Mouse (Mus musculus) hindbrain, embryonic 14.5 days (tissue): ENCODE results near the gene Trmt44. TPM values are rescaled to one million over a fixed set of nuclear protein-coding genes. Genes with fewer than 3 reads are reported as not detected.

Source experiments
- ATAC-seq: fragments of 200-750 bp; cut with Nextera tagmentation; 2 replicates; pipeline ENCODE4 v1.8.0; 2017; ENCODE audit warnings: moderate number of reproducible peaks, mild to moderate bottlenecking, moderate TSS enrichment, moderate library complexity; ENCODE audit not compliant: low FRiP score
- DNase-seq: peaks from one replicate; pipeline ENCODE4 v3.0.0-alpha.2; 2015; ENCODE audit warnings: low spot score
- H3K27ac ChIP-seq: fragments of 300-500 bp; sonication (generic); 2 replicates; pipeline ENCODE4 v1.5.1; 2014; ENCODE audit warnings: mild to moderate bottlenecking, moderate library complexity
- H3K27me3 ChIP-seq: fragments of 300-500 bp; sonication (generic); 2 replicates; pipeline ENCODE4 v1.6.1; 2014; ENCODE audit warnings: mild to moderate bottlenecking, low read length, mixed read lengths; ENCODE audit not compliant: control insufficient read depth, insufficient read depth
- H3K36me3 ChIP-seq: fragments of 300-500 bp; sonication (generic); replicated peaks from 2 replicates; pipeline ENCODE4 v1.6.1; 2014; ENCODE audit not compliant: control insufficient read depth, insufficient read depth
- H3K4me1 ChIP-seq: fragments of 300-500 bp; sonication (generic); replicated peaks from 2 replicates; pipeline ENCODE4 v1.6.1; 2014; ENCODE audit warnings: antibody characterized with exemption, low read length, mixed read lengths; ENCODE audit not compliant: control insufficient read depth, insufficient read depth
- H3K4me2 ChIP-seq: fragments of 300-500 bp; sonication (generic); replicated peaks from 2 replicates; pipeline ENCODE4 v1.6.1; 2014; ENCODE audit warnings: mild to moderate bottlenecking, moderate library complexity
- H3K4me3 ChIP-seq: fragments of 300-500 bp; sonication (generic); replicated peaks from 2 replicates; pipeline ENCODE4 v1.5.1; 2014; ENCODE audit warnings: mild to moderate bottlenecking, low read length
- H3K9ac ChIP-seq: fragments of 300-500 bp; sonication (generic); 2 replicates; pipeline ENCODE4 v1.6.1; 2014
- H3K9me3 ChIP-seq: fragments of 300-500 bp; sonication (generic); 2 replicates; pipeline ENCODE4 v1.6.1; 2016; ENCODE audit warnings: low read length; ENCODE audit not compliant: control insufficient read depth
- WGBS: fragments of 180-500 bp; shearing (Covaris S2); extraction: QIAGEN DNeasy Blood & Tissue Kit; methylation state at CpG from one replicate; pipeline ENCODE4 v1.1.7; 2014; 5-methylcytosine and 5-hydroxymethylcytosine counted together
- polyA plus RNA-seq: library from polyadenylated mRNA; unstranded; fragments of >200 nt; fragmentation: Nextera tagmentation; extraction: Ambion mirVana; gene quantifications from 2 replicates; pipeline ENCODE4 v1.2.1, GENCODE M21; 2014

Trmt44 gene
- polyA plus RNA-seq, 1 experiment from 2014 or later = 6.5 TPM

DNA sequence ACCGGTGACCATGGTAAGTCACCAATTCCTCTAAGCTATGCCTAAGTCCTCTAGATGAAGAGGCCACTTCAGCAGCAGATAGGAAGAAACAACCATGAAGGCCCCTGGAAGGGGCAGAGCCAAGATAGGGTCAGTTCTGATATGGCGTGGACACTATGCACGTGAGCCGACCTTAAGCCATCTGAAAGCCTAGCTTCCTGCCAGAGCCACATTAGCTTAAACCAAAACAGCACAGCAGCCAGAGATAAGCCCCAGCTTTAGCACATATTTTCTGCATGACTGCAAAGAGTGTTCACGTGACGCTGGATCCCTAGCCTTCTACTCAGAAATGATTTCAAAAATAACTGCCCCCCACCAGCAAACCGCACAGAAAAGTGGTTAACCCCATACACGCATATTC is 15.4 kb downstream of the Trmt44 start:
- Histone ChIP-seq H3K4me1 (no peaks in the 10 kb centered on the region), H3K36me3 (peaks cover 79% of the 10 kb centered on the region), H3K4me2 (no peak overlapping the region), H3K27me3 (no peaks in the 10 kb centered on the region), H3K4me3 (no peak overlapping the region), H3K9ac (no peak overlapping the region), H3K9me3 (no peaks in the 10 kb centered on the region), H3K27ac (no peak overlapping the region)
- DNase-seq (no peak), ATAC-seq (no peak)
- WGBS = 92% methylated on average over 8 of the region's 8 CpGs

DNA sequence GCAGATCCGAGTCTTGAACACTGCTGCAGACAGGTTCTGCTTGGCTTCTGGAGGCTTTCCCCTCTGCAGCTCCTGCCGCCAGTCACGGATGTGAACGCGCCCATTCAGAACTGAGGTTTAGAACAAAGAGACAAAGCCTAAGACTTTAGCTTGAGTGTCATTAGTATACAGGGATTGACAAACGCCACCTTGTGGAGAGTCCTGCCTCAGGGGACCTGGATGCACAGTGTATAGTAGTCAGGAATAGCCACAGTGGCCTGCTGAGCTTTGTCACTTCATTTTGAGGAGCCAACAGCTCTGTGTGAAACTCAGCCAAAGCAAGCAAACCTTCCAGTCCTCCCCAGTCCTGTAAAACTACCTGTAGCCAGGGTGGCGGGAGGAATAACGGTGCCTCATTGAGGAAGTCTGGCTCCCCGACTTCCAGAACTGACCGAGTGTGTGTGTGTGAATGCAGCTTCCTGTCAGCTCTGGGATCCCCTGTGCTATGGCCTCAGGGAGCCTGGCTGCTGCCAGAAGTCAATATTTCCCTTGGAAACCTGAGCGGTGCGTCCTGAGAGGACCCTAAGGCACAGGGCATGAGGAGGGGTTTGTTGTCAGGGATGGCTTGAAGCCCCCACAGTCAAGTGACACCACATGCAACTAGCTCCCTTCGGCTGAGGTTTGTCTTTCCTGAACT is 16.8 kb downstream of the Trmt44 start:
- Histone ChIP-seq H3K27ac (no peak overlapping the region), H3K4me1 (no peaks in the 10 kb centered on the region), H3K9me3 (no peaks in the 10 kb centered on the region), H3K9ac (no peak overlapping the region), H3K4me2 (no peak overlapping the region), H3K4me3 (no peak overlapping the region), H3K36me3 (peaks cover 66% of the 10 kb centered on the region), H3K27me3 (no peaks in the 10 kb centered on the region)
- WGBS = 71% methylated on average over 13 of the region's 13 CpGs
- ATAC-seq (no peak), DNase-seq (no peak)

DNA sequence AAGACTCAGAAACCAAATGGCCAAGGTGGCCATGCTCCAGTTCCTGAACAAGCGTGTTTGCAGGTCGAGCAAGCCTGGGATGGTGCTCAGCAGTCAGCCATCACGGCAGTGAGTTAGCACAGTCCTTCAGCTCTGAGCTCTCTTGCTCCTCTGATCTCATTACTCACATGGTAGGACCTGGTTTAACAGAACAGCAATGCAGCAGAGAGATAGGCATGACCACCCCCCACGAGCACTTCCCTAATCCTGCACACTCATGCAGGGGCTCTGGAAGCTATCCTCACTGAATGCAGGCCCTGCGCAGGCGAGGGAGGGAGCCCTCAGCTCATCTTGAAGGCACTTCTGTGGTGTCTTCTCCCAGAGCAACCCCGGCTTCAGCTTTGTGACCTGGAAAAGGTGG is 18.5 kb downstream of the Trmt44 start:
- peaks cover 49% of the 10 kb centered on the region for H3K36me3 ChIP-seq
- ATAC-seq (no peak), DNase-seq (no peak)
- no peaks in the 10 kb centered on the region for H3K27me3 ChIP-seq
- WGBS = 94% methylated on average over 7 of the region's 7 CpGs
- no peak overlapping the region for H3K27ac ChIP-seq
- H3K9ac ChIP-seq = no peak overlapping the region
- no peak overlapping the region for H3K4me2 ChIP-seq
- no peaks in the 10 kb centered on the region for H3K9me3 ChIP-seq
- H3K4me3 ChIP-seq = no peak overlapping the region
- H3K4me1 ChIP-seq = no peaks in the 10 kb centered on the region

DNA sequence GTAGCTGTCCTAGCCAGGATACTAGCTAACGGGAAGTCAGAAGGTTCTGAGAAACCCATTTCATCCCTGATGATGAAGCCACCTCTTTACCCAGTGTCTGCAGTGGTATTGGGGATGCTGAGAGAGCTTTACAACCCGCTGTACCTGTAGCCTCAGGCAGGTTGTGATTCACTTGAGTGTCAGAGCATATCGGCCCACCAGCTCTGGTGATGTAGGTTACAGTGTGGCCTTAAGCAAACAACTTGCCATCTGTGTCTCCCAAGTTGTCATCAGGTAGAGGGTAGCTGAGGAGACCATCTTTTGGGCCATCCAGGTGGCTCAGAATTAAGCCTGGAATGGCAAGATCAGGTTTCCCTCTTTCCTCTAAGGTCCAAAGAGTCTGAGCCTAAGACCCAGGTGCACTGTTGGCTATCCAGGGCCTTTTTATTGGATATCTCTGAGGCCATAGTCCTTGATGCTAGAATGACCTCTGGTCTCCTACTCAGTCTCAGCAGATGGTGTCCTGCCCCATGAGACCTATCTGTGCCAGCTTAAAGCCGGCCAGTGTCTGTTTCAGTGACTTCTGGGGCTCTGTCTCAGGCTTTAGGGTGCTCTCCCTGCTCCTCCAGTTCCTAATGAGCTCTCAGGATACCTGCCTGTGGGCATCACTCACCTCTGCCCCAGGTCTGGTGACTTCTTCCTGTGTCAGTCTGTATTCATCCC is 21.9 kb downstream of the Trmt44 start:
- Histone ChIP-seq H3K27ac (no peak overlapping the region), H3K9me3 (no peaks in the 10 kb centered on the region), H3K9ac (no peak overlapping the region), H3K4me3 (no peak overlapping the region), H3K4me2 (no peak overlapping the region), H3K36me3 (peaks cover 28% of the 10 kb centered on the region), H3K27me3 (no peaks in the 10 kb centered on the region), H3K4me1 (no peaks in the 10 kb centered on the region)
- WGBS = 82% methylated on average over 4 of the region's 4 CpGs
- DNase-seq (no peak), ATAC-seq (no peak)

DNA sequence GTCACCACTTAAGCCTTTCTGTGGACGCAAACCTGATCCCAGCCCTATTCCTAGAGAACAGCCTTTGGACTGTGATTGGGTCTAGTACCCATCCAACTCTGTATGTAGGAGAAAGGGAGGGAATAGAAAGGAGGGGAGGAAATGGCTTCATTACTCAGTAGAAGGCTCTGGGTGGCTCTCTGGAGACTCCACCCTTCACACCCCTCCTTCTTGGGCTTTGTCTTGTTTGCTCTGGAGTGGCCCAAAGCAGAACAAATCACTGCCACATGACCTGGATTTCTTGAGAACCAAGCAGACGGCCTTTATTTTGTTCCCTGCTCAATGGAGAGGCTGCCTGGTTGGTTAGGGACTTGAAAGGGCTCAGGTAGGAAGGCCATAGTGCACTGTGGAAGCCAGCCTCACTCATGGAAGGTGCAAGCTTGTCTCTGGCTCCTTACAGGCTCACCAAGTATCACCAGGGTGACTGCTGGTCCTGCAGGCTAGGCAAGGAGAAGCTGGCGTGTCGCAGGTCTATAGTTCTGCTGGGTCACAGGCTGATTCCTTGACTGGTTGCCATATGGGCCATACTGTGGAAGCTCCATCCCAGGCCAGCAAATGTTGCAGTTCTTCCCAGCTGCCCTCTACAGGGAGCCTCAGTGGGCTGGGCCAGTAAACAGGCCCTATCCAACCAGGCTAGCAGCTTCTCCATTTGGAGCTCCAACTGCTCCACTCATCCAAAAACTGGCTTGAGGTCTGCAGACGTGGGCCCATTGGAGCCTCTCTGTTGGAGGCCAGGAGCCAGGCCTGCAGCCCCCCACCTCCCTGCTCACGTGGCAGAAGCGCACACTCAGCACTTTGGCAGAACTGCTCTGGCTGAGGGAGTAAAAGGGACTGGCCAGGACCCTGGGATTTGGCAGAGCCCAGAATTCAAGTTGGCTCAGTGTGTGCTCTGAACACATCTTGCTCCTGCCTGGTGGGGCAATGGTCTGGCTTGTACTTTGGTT is 22.7 kb downstream of the Trmt44 start:
- Histone ChIP-seq H3K4me1 (no peaks in the 10 kb centered on the region), H3K4me3 (no peak overlapping the region), H3K4me2 (no peak overlapping the region), H3K9me3 (no peaks in the 10 kb centered on the region), H3K27ac (no peak overlapping the region), H3K36me3 (peaks cover 20% of the 10 kb centered on the region), H3K27me3 (no peaks in the 10 kb centered on the region), H3K9ac (no peak overlapping the region)
- ATAC-seq = peak; percentile 37; the same call in 1 of the 2 replicates
- WGBS = 45% methylated on average over 7 of the region's 7 CpGs
- DNase-seq = no peak

DNA sequence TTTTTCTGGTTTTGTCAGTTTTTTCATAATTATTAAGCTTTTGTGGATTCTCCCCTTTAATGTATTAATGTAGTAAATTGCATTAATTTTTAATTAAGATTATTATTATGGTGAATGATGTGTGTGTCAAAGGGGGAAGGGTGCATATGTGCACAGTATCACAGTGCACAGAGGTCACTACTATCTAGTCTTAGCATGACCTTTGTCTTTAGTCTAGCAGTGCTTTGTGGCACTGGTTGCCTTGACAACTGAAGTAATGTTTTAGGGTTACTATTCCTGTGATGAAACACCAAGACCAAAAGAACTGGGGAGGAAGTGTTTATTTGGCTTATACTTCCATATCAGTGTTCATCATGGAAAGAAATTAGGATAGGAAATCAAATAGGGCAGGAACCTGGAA is 28.7 kb downstream of the Trmt44 start:
- no peak overlapping the region for H3K9ac ChIP-seq
- DNase-seq (no peak), ATAC-seq (no peak)
- no peak overlapping the region for H3K27ac ChIP-seq
- H3K4me2 ChIP-seq = no peak overlapping the region
- no peaks in the 10 kb centered on the region for H3K9me3 ChIP-seq
- no peaks in the 10 kb centered on the region for H3K36me3 ChIP-seq
- no peak overlapping the region for H3K4me3 ChIP-seq
- H3K4me1 ChIP-seq = no peaks in the 10 kb centered on the region
- H3K27me3 ChIP-seq = no peaks in the 10 kb centered on the region

DNA sequence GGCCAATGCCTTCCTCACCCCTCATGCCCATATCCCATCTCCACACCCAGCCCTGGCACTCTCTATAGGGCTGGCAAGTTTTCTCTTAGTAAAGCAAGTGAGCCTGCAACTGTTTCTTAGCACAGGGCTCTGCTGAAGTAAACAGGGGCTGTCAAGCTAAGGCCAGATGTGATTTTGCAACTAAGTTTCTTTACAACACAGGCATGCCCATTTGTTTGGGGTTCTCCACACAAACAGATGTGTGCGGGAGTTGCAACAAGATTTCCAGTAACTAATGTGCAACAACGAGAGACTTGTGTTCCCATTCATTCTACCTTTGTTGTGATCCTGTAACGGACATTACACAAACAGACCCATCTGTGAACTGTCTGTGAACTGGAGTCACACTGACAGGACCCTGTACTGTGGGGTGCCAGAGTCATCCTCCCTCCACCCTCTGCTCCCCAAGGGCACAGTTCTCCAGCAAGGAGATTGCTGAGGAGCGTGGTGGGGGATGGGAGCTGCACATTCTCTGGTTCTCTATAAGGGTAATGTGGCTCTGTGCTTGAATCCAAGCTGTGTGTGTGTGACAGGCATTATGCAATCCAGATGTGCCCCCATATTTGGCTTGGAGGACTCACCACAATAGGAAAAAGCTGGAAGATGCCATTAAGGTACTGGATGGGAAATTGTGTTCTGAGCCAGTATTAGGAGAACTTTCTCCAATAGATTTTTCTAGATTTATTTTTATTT is 33.6 kb downstream of the Trmt44 start:
- no peak overlapping the region for H3K9ac ChIP-seq
- H3K4me2 ChIP-seq = no peak overlapping the region
- H3K36me3 ChIP-seq = no peaks in the 10 kb centered on the region
- 80% methylated on average over 4 of the region's 4 CpGs for WGBS
- H3K27me3 ChIP-seq = no peaks in the 10 kb centered on the region
- no peak for ATAC-seq
- H3K9me3 ChIP-seq = no peaks in the 10 kb centered on the region
- no peak for DNase-seq
- no peak overlapping the region for H3K4me3 ChIP-seq
- no peaks in the 10 kb centered on the region; the same call in 1 of the 2 replicates for H3K4me1 ChIP-seq
- no peak overlapping the region for H3K27ac ChIP-seq

DNA sequence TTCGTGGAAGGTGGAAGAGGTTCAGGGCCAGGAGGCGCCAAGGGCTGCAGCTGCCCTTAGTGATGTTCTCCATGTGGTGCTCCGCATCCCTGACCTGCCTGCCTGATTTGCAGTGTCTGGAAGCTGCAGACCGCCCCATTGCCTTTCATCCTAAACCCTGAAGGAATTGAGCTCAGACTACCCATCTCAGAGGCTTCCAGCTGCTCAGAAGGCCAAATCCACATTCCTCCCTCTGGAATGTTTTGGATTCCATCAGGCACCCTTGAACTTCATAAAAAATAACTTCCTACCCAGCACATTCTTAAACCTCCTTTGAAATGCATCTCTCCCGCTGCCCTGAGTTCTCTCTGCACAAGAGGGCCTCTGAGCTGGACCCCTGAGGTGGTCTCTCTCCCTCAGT is 34.3 kb downstream of the Trmt44 start:
- Histone ChIP-seq H3K27me3 (no peaks in the 10 kb centered on the region), H3K9me3 (no peaks in the 10 kb centered on the region), H3K27ac (no peak overlapping the region), H3K36me3 (no peaks in the 10 kb centered on the region), H3K4me2 (no peak overlapping the region), H3K9ac (no peak overlapping the region), H3K4me1 (no peaks in the 10 kb centered on the region; the same call in 1 of the 2 replicates), H3K4me3 (no peak overlapping the region)
- 63% methylated on average over 5 of the region's 5 CpGs for WGBS
- ATAC-seq (no peak), DNase-seq (no peak)
